Mouse (Mus musculus): ENCODE results near the gene Gm20854. TPM values are rescaled to one million over a fixed set of nuclear protein-coding genes. Genes with fewer than 3 reads are reported as not detected.
"Not testable (repeated sequence)": the region's sequence is repeated elsewhere in the genome, so short reads cannot be mapped to it uniquely, and the experiment has no call there.

Gm20854 gene
- polyA plus RNA-seq (2015; fragmentation: Nextera tagmentation; extraction: Ambion mirVana), result not detected in 2 replicates

GRCm38 (mm10) chrY:85530808-85531207 lies at the start of gene Gm20854:
Gm20854 (minus strand) TSS chrY:85530908.
- H3K36me3 ChIP-seq; H3K27me3 ChIP-seq (replicated peaks); H3K4me1 ChIP-seq; H3K9me3 ChIP-seq; H3K4me3 ChIP-seq; H3K27ac ChIP-seq (replicated peaks); ATAC-seq (ENCODE audit: extremely low read depth, insufficient number of reproducible peaks, low FRiP score, low TSS enrichment); H3K4me2 ChIP-seq; H3K9ac ChIP-seq: not testable (repeated sequence)
- 29% methylated on average over 1 of the region's 6 CpGs for WGBS

Measured in heart, embryonic 13.5 days (tissue).